Mouse (Mus musculus) A20 (cell line): Measurements from ENCODE around the gene Krt31.
A peak's percentile ranks its signal among the peaks of the same experiment; 100 is the strongest.

Source experiments
- DNase-seq: peaks from one replicate; pipeline ENCODE4 v3.0.0-alpha.2; 2011; ENCODE audit warnings: low read depth, low spot score

Gene Krt31

GRCm38 (mm10) chr11:100006624-100007023 lies 43.7 kb downstream of the Krt31 start:
- peak; percentile 22 for DNase-seq

DNA sequence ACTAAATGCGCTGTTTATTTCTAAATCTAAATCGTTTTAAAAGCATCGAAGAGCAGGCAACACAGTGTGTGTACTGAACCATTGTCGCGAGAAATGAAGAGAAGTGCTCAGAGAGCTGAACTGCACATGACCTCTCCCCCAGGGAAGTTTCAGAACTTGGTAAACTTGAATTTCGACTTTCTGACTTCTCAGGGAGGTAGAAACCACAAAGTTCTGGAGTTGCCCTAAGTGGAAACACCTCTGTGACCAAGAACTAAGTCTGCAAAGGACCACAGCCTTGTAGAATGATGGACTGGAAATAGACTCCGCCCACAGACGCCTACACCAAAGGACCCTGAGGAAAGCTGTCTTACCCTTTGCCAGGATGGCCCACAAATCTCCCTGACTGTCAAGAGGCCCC lies 44.4 kb downstream of the Krt31 start:
- no peak for DNase-seq

GRCm38 (mm10) chr11:100004846-100005245 lies 45.5 kb downstream of the Krt31 start:
- peak; percentile 43 for DNase-seq

- DNase-seq: no peak
Measured at GRCm38 (mm10) chr11:99999091-99999490, 51.3 kb downstream of the Krt31 start.
